Mouse (Mus musculus) heart, adult 8-10 months (tissue): ENCODE data around the gene Gm49318. TPM values are rescaled to one million over a fixed set of nuclear protein-coding genes. Genes with fewer than 3 reads are reported as not detected.
"Not testable (repeated sequence)": the region's sequence is repeated elsewhere in the genome, so short reads cannot be mapped to it uniquely, and the experiment has no call there.

Experiments used
- DNase-seq: peaks from one replicate; pipeline ENCODE4 v3.0.0; 2022; ENCODE audit warnings: low spot score
- total RNA-seq, 4 experiments: library from RNA; stranded (reverse); gene quantifications; 2 replicates each; pipeline ENCODE4 v1.2.4; 2022

Gm49318 gene
- under 1 TPM in 1 of 4 experiments, not detected in 3; 0.66 TPM for total RNA-seq

DNA sequence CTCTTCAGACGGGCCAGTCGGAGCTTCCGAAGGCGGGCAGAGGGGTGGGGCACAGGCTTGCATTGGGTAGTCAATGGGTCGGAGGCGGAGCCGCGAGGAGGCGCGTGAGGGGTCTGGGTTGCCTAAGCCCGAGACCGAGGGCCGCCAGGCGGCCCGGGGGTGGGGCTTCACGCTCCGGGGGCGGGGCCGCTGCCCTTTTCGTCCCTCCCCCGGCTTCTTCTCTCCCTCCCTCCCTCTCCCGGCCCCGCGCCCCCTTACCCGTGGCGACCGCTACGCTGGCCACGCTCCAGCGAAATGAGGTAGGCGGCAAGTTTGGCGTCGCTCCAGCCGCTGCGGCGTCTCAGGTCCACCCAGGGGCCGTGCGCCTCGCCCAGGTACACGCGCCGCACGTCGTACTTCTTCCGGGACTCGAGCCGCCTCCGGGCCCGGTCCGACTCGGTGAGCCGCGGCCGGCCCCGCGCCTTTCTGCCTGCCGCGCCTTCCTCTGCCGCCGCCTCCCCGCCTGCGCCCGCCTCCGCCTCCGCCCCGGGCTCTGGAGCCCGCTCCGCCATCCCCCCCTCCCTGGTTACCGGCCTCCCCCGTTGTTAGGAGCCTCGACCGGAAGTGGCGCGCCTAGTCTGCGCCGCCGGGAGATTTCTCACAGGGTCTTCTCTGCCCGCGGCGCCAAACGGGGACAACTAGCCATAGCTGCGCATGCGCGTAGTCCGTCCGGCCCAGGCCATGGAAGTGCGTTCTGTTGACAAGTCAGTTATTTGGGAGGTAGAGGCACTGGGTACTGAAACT is at the start of gene Gm49318, which contains the start of gene Zfp653:
Gene Gm49318 (minus strand): TSS at position 469 of the 783 bp plus-strand sequence.
Gene Zfp653 (minus strand): TSS at position 586 of the 783 bp plus-strand sequence.
- peak; percentile 95 for DNase-seq

DNA sequence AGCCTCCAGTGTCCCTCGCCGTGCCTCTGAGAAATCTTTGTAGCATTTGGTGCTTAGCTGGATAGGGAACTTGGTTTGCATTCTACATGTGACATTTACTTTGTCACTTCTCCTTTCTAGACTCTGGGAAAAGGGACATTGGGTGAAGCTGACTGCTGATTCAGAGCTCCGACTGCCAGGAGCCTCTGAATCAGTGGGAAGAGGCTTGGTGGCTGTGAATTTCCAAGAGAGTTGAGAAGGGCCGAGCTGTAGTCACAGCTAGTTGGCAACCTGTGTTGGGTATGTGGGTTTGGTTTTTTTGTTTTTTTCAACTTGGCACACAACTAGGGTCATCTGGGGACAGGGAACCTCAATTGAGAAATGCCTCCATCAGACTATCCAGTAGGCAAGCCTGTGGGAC is 48.5 kb upstream of the Gm49318 start:
- DNase-seq: no peak

DNA sequence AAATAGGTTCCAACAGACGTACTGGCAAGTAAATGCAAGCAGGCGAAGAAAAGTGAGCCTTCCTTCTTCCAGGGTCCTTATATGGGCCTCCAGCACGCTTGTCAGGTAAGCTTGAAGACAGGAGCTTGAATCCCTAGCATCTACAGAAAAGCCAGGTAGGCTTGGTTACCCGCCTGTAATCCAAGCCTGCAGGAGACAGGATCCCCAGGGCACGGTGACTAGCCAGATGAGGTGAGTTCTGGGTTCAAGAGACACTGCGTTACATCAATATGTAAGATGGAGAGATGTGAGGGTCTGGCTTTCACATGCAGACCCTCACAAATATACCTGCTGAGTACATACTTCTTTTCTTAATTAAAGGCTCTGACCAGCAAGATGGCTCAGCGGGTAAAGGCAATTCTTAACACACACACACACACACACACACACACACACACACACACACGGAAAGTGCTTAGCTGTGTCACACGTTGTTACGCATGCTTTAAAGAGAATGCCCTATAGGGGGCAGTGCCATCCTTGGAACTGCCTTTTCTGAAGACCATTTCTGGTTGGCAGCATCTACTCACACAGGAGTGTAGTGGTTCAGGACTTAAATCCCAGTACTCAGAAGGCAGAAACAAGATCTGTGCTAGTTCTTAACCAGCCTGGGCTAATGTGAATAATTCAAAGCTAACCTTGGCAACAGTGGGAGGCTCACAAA is 46.8 kb upstream of the Gm49318 start:
- no peak for DNase-seq

DNA sequence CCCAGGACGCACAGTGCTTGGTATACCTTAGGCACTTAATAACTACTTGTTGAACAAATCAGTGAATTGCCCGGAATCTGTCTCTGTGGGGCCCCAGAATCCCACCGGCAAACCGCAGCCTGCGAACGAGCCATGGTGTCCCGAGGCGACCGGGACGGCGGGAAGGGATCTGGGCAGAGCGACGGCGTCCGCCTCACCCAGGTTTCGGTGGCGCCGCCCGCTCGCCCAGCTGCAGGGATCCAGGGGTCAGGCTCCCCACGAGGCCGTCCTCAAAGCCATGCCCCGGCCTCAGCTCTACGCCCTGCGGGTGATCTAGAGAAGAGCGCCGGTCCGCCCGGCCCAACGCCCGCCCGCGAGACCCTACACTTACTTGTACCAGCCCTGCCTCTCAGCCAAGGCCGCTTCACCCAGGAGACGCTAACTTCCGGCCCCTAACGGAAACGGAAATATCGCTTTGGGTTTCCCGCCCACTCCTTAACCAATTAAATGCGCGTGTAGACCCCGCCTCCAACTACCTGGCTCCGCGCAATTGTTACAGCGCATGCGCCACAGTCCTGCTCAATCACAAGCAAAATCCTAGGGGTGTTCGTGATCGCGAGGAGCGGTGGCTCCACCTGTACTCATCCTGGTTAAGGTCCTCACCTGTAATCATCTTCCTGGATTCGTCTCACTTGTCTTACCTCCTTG is 45.8 kb upstream of the Gm49318 start, which contains the start of gene Elof1:
Gene Elof1 (minus strand): TSS at position 433 of the 687 bp plus-strand sequence.
- peak; percentile 96 for DNase-seq

DNA sequence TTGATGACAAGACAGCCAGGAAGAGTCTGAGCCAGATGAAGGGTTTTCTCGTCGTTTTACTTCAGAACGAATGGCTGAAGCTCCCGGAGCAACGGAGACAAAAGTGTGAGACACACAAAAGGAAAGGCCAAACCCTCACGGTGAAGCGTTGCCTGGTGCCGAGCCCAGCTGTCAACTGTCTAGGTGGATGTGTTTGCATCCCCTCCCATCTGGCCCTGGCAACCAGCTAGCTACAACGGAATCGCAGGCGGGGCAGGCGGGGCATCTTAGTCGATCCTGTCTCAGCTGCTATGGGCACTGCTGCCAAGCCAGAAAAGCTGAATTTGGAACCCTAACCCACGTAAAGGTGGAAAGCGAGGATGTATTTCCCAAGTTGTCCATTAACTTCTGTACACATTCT is 45.0 kb upstream of the Gm49318 start:
- DNase-seq: no peak

DNA sequence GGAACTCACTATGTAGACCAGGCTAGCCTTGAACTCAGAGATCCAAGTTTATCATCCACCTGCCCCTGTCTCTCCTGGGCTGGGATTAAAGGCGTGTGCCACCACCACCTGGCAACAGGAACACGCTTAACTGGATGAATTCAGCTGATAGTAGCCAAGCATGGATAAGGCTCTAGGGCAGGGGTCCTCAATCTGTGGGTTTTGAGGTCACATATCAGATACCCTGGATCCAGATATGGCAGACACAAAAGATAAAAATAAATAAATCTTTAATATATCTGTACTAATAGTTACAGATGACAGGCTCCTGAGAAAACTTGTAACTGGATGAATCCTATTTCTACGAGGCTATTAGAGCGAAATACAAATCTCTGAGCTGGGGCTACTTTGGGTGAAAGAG is 44.6 kb upstream of the Gm49318 start:
- DNase-seq: no peak

DNA sequence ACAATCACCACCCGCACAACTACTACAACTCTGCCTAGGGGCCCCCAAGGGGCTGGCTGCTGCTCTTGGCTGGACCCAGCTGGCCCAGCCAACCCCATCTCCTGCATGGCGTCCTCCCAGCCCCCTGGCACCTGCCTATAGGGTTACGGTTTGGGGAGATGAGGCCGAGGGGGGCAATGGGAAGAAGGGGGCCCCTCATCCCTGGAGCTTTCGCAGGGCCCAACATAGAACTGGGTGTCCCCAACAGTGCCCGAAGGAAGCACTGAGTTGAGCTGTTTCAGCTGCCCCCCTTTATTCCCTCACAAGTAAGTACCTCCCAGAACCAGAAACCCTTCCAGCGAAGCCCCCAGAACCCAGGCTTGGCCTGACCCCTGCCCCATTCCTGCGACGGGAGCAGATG is 37.1 kb upstream of the Gm49318 start:
- no peak for DNase-seq

DNA sequence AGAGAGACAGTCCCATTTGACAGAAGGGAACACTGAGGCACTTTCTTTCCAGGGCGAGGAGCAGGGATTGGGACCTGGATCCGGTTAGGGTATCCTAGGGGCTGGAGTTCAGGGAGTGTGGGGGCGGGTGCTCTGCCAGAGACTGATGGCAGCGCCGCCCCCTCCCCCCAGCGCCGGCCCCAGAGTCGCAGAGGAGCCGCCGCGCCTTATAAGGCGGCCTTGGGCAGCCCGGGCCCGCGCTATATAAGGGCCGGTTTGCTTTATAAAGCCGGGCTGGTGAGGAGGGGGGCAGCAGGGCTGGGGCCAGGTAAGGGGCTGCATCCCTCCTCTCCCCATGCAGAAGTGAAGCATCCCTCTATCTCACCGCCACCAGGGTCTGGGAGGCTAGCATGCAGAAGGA is 28.9 kb upstream of the Gm49318 start:
- DNase-seq: no peak

DNA sequence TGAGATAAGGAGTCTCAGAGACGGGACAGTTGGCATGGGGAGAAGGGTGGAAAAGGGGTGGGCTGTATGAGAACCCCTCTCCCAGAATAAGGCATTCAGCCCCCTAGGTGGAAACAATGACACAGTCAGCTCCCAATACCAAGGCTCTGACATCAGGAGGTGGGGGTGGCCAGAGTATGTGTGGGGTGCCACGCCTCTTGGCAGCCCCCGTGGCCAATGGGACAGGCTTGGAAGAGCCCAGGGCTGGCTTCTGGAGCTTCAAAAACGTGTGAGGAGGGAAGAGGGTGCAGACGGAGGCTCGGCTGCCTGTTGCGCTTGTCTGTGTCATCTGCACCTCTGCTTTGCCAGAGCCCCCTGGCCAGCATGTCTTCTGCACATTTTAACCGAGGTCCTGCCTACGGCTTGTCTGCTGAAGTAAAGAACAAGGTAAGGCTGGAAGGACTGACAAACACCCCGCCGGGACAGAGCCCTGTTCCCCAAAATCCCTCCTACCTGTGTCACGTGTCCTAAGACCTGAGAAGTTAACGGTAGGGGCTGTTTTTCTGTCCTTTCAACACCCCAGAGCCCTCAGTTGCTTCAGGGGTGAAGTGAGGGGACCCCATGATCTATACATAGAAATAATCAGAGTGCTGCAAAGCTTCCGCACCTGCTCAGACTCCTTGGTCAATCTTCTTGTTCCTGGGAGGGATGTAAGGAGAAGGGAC is 28.1 kb upstream of the Gm49318 start, which contains the start of gene Cnn1:
Gene Cnn1 (plus strand): TSS at position 224 of the 704 bp plus-strand sequence.
- DNase-seq: no peak

DNA sequence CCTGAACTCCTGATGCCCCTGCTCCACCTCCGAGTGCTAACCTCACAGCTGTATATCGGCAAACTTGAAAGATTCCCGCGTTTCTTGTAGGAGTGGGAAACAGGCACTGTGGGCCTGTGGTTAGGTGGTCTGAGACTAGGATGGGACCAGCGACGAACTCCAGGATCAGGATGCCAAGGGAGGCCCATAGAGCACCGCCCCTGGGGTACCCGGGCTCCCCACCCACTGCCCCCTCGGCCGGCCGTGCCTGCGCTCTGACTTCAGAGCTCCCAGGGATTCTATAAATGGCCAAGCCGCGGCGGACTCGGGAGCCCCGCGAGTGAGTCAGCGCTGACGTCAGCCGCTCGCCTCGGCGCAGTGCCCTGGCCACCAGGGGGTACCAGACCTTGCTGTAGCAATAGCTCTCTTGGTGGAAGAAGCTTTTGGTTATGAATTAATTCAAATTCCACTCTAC is 24.8 kb upstream of the Gm49318 start:
- peak; percentile 82 for DNase-seq

DNA sequence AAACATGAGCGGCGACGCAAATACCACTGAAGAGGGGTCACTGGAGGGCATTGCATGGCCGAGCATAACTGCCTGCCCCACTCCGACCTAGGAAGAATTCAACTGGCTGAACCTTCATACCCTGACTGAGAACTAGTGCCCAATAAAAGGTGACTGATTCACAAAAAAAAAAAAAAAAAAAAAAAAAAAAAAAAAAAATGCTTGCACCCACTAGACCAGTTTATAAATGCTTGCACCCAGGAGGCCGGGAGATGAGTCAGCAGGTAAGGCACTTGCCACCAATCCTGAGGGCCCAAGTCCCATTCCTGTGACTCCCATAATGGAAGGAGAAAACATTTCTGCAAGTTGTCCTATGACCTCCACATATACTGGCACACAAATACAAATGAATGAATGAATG is 21.7 kb upstream of the Gm49318 start:
- no peak for DNase-seq

DNA sequence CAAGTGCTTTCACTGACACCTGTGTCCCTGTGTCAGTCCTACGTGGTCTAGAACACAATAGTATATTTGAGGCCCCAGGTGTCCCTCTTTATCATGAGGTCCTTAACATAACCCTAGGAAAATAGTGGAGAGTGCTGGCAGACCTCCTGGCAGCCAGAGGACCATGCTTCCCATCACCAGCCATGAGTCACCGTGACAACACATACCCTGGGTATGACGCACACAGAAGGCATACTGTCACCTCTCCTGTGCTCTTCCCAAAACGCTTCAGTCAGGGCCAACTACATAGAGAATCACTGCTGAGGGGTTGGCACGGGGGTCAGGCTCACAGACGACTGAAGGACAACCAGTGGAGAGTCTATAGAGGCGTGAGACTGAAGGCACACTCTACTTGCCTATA is 18.9 kb upstream of the Gm49318 start:
- no peak for DNase-seq

DNA sequence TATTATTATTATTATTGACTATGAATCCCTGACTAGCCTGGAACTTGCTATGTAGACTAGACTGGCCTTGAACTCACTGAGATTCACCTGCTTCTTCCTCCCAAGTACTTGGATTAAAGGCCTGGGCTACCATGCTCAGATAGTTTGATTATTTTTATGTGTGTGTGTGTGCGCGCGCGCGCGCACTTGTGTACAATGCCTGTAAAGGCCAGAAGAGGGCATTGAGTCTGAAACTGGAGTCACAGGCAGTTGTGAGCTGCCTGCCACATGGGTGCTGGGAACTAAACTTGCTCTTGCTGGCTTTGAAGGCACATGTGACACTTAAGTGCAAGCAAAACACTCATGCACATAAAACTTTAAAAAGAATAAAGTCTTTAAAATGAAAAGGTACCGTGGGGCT is 18.2 kb upstream of the Gm49318 start:
- no peak for DNase-seq

DNA sequence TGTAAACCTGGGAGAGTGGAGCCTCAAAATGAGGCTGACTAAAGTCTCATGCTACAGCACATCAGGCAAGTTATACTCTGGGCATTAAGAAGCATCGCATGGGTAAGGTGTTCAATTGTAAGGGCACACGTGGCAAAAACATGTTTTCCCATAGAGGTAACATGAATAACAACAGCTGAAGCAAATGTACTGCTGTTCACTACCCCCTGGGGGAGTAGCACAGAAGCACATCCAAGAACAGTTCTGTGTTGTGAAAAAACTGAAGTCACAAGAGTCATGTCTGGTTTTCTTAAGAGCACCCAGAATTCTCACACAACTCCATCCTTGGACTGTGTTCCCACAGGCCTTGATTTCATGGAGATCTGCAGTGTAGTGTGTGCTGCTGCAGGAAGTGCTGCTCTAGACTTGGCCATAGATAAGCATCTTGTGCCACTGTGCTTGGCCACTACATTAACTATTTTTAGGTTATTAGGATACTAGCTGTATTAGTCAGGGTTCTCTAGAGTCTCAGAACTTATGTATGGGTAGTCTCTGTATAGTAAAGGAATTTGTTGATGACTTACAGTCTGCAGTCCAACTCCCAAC is 16.1 kb upstream of the Gm49318 start:
- no peak for DNase-seq

DNA sequence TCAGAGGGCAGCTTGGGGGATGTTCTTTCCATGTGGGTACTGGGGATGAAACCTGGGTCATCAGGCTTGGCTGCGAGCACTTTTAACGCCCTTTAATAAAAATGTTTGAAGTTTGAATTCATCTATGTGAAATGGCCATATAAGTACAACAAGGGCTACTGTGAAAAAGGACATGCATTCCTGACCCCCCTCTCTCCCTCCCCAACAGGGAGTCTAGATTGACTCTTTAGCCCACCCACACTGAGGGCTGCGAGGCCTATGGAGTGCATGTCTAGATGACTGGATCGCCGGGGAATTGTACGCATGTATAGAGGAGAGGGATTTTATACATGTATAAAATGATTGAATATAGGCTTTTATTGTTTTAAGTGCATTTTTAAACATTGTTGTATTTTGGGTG is 15.0 kb upstream of the Gm49318 start:
- DNase-seq: no peak

DNA sequence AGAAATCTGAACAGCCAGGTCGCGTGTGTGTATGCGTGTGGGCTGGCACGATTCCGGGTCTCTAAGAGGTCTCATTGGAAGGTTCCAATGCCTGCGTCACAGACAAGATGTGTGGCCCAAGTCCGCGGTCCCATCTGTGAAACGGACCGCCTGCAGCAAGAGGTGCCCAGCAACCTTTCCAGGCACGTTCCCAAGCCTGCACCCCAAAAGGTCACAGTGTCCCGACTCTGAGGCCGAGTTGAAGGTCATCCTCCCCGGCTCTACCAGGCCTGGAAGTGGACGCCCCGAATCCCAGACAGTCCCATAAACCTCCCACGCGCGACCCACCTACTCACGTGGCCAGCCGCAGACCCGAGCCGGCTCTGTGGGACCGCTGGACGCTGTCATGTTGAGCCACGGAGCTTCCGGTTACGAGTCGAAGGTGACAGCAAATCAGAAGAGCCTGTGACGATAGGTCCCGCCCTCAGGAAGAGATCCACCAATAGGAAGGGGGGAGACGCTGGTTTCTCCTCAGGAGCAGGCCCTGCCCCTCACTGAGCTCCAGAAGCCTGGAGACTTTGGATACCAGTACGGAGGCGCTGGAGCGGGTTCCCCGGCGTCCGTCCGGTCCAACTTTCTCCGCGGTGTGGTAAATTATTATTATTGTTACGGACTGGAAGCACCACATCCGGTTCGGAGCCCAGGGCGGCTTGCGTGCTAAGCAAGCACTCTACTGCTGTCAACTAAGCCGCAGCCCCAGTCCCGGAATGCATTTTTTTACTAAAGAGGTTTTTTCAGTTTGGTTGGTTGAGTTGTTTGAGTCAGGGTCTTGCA is 14.2 kb upstream of the Gm49318 start, which contains the start of gene Ecsit:
Gene Ecsit (minus strand): TSS at position 417 of the 813 bp plus-strand sequence.
- peak; percentile 96 for DNase-seq

DNA sequence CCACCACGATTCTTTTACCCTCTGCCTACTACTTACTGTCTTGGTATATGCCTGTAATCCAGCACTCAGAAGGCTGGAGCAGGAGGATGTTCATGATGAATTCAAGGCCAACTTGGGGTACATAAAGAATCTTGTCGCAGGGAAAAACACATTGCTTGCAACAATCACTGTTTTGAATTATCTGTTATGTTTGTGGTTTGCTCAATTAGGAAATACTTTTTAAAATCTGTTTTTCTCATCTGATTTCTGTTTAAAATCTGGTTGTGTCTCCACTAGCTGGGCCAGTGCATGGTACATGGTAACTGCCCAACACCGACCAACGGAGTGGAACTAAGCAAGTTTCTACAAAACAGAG is 13.6 kb upstream of the Gm49318 start:
- DNase-seq: no peak

DNA sequence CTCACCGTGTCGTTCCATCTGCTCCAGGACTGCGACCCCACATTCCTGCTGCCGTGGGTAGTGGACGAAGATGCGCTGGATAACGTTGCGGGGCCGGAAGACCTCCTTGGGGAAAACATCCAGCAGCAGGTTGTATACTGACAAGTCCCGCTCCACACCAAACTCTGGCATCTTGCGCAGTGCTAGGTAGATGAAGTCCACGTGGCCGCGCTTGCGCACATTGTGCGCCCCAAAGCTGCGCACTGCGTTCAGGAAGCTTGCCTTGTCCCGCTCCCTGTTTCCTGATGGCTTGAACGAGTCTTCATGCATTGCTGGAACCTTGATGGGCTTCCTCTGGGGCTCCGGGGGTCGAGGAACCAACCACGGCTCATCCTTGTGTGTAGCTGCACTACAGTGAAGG is 5.2 kb upstream of the Gm49318 start:
- DNase-seq: no peak

DNA sequence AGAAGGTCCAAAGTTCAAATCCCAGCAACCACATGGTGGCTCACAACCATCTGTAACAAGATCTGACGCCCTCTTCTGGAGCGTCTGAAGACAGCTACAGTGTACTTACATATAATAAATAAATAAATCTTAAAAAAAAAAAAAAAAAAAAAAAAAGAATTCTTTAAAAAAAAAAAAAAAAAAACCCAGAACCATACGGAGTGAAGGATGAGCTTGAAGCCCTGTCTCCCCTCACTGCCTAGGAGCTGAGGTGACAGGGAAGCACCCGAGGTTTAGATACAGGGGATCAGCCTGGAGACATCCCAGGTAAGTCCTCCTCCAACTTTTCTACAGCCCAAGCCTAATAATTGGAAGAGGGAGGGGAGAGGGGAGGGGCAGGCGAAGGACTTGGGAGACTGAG is 4.7 kb upstream of the Gm49318 start:
- DNase-seq: not testable (repeated sequence)

DNA sequence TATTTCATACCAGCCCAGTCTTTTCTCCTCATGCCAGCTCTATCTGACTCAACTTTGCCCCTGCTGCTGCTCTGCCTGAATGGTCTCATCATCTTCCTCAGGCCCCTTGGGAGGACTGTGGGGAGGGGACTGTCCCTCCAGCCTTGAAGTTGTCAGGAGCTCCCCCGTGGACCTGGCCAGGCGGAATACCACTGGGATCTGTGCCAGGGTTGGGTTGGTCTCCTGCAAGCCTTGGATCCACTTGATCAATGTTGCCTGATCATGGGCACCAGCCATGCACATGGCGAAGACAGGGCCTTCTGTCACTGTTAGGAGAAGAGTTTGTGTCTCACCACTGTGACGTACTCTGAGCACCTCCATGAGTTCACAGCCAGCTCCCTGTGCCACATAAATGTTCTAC is 1.2 kb upstream of the Gm49318 start:
- DNase-seq: no peak
